Mouse (Mus musculus) cerebellum, adult 9-11 months (tissue): ENCODE data around the gene Hoxd1.

ENCODE experiments used
- DNase-seq: peaks from one replicate; pipeline ENCODE4 v3.0.0; 2022

Hoxd1 gene

GRCm38 (mm10) chr2:74749337-74750121 lies 13.3 kb upstream of the Hoxd1 start:
- no peak for DNase-seq

- DNase-seq = no peak
These were observed 12.0 kb upstream of the Hoxd1 start for GRCm38 (mm10) chr2:74750731-74751250.

- DNase-seq = no peak
These were observed 10.9 kb upstream of the Hoxd1 start for GRCm38 (mm10) chr2:74751861-74752260.

DNA sequence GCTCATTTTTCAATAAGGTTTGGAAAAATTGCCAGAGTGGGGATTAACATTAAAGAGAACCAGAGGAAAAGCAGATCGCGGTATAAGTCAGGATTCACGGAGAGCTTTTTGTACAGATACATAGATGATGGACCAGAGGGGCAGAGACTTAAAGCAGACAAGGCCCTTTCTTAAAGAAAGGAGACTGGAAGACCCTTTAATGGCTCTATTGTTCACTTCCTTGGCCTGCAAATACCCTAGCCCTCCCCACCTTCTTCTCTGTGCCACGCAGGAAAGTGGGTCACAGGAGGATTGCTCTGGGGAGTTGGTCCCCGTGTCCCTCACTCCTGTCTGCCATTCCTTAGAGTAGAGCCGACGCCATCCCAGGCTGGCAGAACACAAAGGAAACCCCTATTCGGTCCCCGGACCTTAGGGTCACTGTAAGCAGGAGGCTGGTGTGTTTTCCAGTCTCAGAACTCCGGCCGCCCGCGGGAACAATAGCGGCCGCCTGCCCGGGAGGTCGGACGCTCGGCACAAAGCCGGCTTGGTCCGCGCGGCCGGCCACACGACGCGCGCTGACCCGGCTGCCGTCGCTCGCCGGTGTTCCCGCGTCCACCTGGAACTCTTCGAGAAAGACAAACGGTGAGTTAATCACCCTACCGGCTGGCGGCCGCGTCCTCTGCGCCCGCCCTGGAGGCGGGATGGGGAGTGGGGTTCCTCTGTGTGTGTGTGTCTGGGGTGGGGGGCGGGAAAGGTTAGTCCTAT lies 10.2 kb upstream of the Hoxd1 start:
- DNase-seq = no peak

DNA sequence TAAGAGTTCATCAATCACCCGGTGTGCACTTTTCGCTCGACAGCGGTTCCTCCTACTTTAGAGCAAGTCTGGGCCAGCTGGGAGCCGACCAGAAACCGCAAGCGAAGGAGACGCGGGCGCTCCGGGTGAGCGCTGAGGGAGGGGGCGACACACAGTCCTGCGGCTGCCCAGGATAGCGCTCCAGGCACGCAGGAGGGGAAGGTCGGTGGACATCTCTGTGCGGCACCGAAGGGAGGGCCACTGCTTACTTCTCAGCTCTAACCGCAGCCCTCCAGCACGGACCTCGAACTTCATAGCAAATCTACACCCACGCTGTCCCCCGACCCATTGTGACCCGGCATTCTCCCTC lies 9.6 kb upstream of the Hoxd1 start:
- no peak for DNase-seq

DNA sequence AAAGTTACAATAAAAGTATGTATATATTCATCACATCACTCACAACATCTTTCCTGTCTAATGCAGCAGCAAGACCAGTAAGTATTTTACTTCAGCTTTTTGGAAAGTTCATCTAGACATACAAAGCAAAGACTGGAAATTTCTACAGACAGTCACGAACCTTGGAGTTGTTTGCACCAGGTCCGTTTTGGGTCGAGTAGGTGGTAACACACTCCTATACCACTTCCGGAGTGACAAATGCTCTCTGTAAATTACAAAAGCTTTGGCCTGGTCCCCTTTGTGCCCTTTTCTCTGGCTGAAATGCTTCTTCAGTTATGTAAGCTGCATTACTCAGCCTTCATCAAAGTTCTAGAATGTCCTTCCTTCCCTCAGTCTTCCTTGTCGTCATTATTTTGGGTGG lies 9.1 kb upstream of the Hoxd1 start:
- DNase-seq = no peak

DNA sequence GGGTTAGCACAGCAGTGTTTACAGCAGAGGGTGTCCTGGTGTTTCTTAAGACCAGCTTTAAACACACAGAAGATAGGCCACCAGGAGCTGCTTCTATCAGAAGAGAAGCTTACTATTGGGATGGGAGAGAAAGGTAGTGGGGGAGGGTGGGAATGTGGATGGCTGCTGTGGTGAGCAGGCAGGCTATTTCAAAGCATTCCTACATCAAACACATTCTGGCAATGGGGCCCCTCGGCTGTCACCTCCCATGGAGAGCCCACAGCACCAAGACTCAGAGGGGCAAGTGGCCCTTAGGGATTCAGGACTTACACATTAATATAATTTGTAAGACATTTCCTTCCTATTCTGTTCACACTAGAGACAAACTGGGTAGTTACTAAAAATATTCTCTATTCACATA lies 2.6 kb upstream of the Hoxd1 start:
- DNase-seq = no peak

GRCm38 (mm10) chr2:74761941-74762340 lies 839 bp upstream of the Hoxd1 start:
- DNase-seq = no peak

- no peak for DNase-seq
These were observed 510 bp downstream of the Hoxd1 start for GRCm38 (mm10) chr2:74763245-74763735.

GRCm38 (mm10) chr2:74763976-74764375 lies 1.2 kb downstream of the Hoxd1 start:
- no peak for DNase-seq

- no peak for DNase-seq
These were observed 11.6 kb downstream of the Hoxd1 start for GRCm38 (mm10) chr2:74774359-74774758.

GRCm38 (mm10) chr2:74777536-74778275 lies 14.9 kb downstream of the Hoxd1 start:
- no peak for DNase-seq

- DNase-seq = no peak
These were observed 18.6 kb downstream of the Hoxd1 start for GRCm38 (mm10) chr2:74781386-74781785.

DNA sequence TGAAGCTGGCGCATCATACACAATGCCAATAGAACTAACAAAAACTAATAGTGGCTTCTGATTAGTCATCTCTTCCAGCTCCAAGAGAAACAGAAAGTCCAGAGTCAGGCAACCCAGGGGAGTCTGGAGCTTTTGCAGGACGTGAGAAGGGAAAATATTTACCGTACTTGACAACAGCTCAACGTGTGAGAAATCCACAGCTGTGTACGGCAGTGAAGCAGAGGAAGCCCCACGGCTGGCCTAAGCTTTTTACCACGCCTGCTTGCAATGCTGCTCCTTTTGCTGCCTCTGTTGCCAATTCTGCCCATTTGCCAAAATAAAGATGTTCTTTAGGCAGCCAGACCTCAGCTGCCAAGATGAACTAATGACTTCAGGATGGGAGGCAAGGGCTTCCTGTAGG lies 32.8 kb downstream of the Hoxd1 start:
- no peak for DNase-seq

DNA sequence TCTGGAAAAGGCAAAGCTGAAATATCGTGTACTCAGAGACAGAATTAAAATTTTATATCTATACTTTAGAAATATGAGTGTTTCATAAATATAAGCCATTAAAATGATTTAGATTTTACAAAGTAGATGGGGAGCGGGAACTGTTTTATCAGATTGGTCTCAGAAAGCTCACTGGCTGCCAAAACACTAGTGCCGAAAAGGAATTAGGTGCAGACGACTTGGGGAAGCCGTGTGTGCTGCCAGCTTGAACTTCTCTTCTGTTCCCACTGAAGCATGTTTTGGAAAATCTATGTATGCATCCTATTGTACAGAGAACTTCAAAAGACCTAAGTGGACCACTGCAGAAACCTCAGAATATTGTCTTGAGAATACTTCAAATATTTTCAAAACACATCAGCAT lies 45.7 kb downstream of the Hoxd1 start:
- DNase-seq = no peak
